Mouse (Mus musculus) layer of hippocampus, adult 2 months (tissue): Measurements from ENCODE around the gene Gm49366. TPM values are rescaled to one million over a fixed set of nuclear protein-coding genes. Genes with fewer than 3 reads are reported as not detected.
"Not testable (repeated sequence)": the region's sequence is repeated elsewhere in the genome, so short reads cannot be mapped to it uniquely, and the experiment has no call there.

Experiments used
- DNase-seq, 2 experiments: peaks; one replicate each; pipeline ENCODE4 v3.0.0; 2022; ENCODE audit warnings: low spot score in 2 of 2
- H3K27ac ChIP-seq: fragments of 200-600 bp; 2 replicates; pipeline ENCODE4 v1.8.1; 2022
- H3K4me3 ChIP-seq: fragments of 200-600 bp; 2 replicates; pipeline ENCODE4 v1.8.1; 2022; ENCODE audit warnings: mild to moderate bottlenecking
- CTCF ChIP-seq: fragments of 200-600 bp; conservative IDR thresholded peaks from 2 replicates; pipeline ENCODE4 v1.8.1; 2022; ENCODE audit warnings: antibody characterized with exemption, mild to moderate bottlenecking, moderate library complexity
- total RNA-seq, 2 experiments: library from RNA; stranded (reverse); gene quantifications; 2 replicates each; pipeline ENCODE4 v1.2.3; 2021

Gm49366 gene
- total RNA-seq, 2 experiments from 2014 or later, result 2.9 TPM; not detected in 1

DNA sequence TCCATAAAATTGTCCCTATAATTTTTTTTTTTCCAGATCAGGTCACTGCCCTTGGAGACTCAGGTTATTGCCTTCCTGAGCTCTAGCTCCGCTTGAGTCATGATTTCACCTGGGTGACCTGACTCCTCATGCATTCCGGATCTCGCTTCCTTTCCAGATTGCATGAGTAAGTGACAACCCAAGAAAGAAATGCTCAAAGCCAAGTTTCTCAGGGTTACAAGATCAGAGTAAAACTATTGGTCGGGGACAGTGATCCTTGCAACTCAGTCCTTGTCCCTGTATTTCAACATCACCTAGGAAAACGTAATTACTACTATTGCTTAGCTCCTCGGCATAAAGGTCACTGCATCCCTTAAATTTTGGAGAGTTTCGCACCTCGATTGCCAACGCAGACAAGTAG lies 30.3 kb downstream of the Gm49366 start, which contains the start of gene Acot5:
Gene Acot5, plus strand, starts transcription at position 340 of the 400 bp plus-strand sequence.
- TF ChIP-seq CTCF, result no peak
- Histone ChIP-seq H3K4me3 (peak within 1 kb of the TSS; percentile 53), H3K27ac (peak within 1 kb of the TSS; percentile 82)
- DNase-seq, result no peak

GRCm38 (mm10) chr12:84069582-84069981 lies 30.8 kb downstream of the Gm49366 start:
- Histone ChIP-seq H3K4me3 (peak overlapping the region; percentile 53), H3K27ac (peak overlapping the region; percentile 82)
- peak in 1 of 2 experiments; percentile 43 for DNase-seq

- Histone ChIP-seq H3K4me3 (no peak overlapping the region; the same call in 1 of the 2 replicates), H3K27ac (peak overlapping the region; percentile 69)
- no peak for TF ChIP-seq CTCF
- DNase-seq, result peak; percentile 53 to 71
These were observed 33.0 kb downstream of the Gm49366 start for GRCm38 (mm10) chr12:84071696-84072095.

- no peak for TF ChIP-seq CTCF
- no peak overlapping the region for H3K4me3 ChIP-seq
These were observed 38.7 kb downstream of the Gm49366 start for GRCm38 (mm10) chr12:84077371-84077990.

GRCm38 (mm10) chr12:84083842-84084241 lies 45.1 kb downstream of the Gm49366 start:
- Histone ChIP-seq H3K27ac (no peak overlapping the region), H3K4me3 (no peak overlapping the region)
- no peak for TF ChIP-seq CTCF

More at GRCm38 (mm10) chr12:84077371-84077990, 38.7 kb downstream of the Gm49366 start:
- no peak for DNase-seq
- H3K27ac ChIP-seq, result no peak overlapping the region

GRCm38 (mm10) chr12:84084581-84084980 lies 45.8 kb downstream of the Gm49366 start:
- no peak overlapping the region for H3K4me3 ChIP-seq
- H3K27ac ChIP-seq, result no peak overlapping the region
- no peak for DNase-seq
- TF ChIP-seq CTCF, result no peak

More at GRCm38 (mm10) chr12:84083842-84084241, 45.1 kb downstream of the Gm49366 start:
- no peak for DNase-seq

- H3K4me3 ChIP-seq, DNase-seq, H3K27ac ChIP-seq: not testable (repeated sequence)
These were observed 55.9 kb downstream of the Gm49366 start for GRCm38 (mm10) chr12:84094666-84095065.

DNA sequence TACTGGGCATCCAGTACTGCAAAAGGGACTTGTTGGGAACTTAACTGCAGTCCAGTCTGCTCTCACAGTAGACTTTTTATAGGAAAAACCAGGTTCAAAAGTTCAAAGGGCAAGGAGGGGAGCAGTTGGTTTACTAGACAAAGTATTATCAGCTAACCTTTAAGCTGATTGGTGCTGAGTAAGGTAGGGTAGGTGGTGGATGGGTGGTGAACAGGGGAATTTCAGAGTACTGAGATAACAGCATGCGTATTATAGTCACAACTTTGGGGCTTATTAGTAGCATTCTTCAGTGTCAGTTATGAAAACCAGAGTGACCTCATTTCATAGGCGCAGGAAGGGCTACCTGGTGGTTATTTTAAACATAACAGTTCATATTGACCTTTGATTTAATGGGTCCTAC lies 60.9 kb downstream of the Gm49366 start:
- H3K4me3 ChIP-seq, result no peak overlapping the region
- TF ChIP-seq CTCF, result no peak
- no peak overlapping the region for H3K27ac ChIP-seq
- no peak for DNase-seq

DNA sequence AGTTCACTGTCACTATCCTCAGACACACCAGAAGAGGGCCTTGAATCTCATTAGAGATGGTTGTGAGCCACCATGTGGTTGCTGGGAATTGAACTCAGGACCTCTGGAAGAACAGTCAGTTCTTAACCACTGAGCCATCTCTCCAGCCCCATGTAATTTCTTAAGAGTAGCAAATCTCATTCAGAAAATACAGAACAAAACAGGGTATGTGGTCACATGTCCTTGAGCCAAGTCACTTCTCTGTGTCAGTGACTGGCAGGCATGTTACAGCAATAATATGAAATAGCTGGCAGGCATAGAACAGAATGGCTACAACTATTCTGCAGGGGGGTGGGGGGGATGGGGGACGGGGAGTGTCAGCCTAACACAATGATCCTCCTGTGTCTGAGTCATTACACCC lies 61.3 kb downstream of the Gm49366 start:
- peak overlapping the region; percentile 68; the same call in 1 of the 2 replicates for H3K4me3 ChIP-seq

GRCm38 (mm10) chr12:84100604-84101492 lies 62.1 kb downstream of the Gm49366 start, which contains the start of gene Acot6:
Gene Acot6 (plus strand): TSS chr12:84100654.
- TF ChIP-seq CTCF, result peak; percentile 31

More for the DNA sequence above, 61.3 kb downstream of the Gm49366 start:
- TF ChIP-seq CTCF, result 0 out of 2 replicates have a peak, but pooled peaks have one; percentile 13
- H3K27ac ChIP-seq, result no peak overlapping the region
- DNase-seq, result no peak

DNA sequence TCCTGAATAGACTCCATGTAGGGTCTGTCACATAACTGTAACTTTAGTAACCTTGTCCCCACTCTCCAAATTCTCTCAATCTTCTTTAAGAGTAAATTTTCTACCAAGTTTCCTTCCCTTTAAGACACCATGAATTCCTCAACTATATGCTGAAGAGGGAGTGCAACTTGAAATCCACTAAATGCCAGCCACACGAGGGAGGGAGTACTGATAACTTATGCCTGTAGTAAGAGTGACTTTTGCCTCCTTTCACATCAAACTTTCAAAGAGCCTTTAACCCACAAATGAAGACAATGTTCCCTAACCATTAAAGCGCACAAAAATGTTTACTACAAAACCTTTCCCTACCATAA lies 62.7 kb downstream of the Gm49366 start:
- H3K27ac ChIP-seq, result peak overlapping the region; percentile 92
- DNase-seq, result no peak
- H3K4me3 ChIP-seq, result peak overlapping the region; percentile 68
- no peak for TF ChIP-seq CTCF

More at GRCm38 (mm10) chr12:84100604-84101492, 62.1 kb downstream of the Gm49366 start, which contains the start of gene Acot6:
- Histone ChIP-seq H3K4me3 (peak within 1 kb of the TSS; percentile 68), H3K27ac (peak within 1 kb of the TSS; percentile 92)
- DNase-seq, result peak; percentile 16 to 41

DNA sequence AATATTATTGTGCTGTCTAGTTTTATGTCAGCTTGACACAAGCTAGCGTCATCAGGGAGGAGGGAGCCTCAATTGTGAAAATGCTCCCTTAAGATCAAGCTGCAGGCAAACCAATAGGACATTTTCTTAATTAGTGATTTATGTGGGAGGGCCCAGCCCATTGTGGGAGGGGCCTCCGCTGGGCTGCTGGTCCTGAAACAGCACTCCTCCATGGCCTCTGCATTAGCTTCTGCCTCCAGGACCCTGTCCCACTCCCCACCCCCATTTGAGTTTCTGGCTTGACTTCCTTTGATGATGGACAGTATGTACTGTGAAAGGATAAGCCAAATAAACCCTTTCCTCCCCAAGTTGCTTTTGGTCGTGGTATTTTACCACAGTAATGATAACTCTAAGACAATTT lies 68.3 kb downstream of the Gm49366 start:
- TF ChIP-seq CTCF, result no peak
- DNase-seq, result no peak
- Histone ChIP-seq H3K4me3 (no peak overlapping the region), H3K27ac (no peak overlapping the region)

GRCm38 (mm10) chr12:84107692-84108091 lies 69.0 kb downstream of the Gm49366 start:
- no peak for DNase-seq
- TF ChIP-seq CTCF, result no peak
- no peak overlapping the region for H3K4me3 ChIP-seq
- H3K27ac ChIP-seq, result no peak overlapping the region

Other genes with a start within 250 kb of the Gm49366 start
- 10 to 100 TPM; 26.7 to 38.7 TPM for gene Numb, start 117.0 kb upstream of the Gm49366 start, total RNA-seq
- gene Riox1, start 88.3 kb upstream of the Gm49366 start, total RNA-seq, result 10 to 100 TPM; 15.0 to 15.7 TPM
- gene Heatr4, start 54.1 kb upstream of the Gm49366 start, total RNA-seq, result not detected
- 10 to 100 TPM; 16.2 to 18.1 TPM for gene Acot2, start 51.1 kb upstream of the Gm49366 start, total RNA-seq
- gene Acot1, start 29.4 kb upstream of the Gm49366 start, total RNA-seq, result 10 to 100 TPM; 27.0 to 28.3 TPM
- 1 to 10 TPM; 3.2 to 3.4 TPM for gene Acot4, start 556 bp upstream of the Gm49366 start, total RNA-seq
- gene Acot3, start 13.2 kb downstream of the Gm49366 start, total RNA-seq, result 1 to 10 TPM; 2.7 to 4.0 TPM
- 1 to 10 TPM; 7.1 to 8.1 TPM for gene Acot5, start 30.4 kb downstream of the Gm49366 start, total RNA-seq
- 1 to 10 TPM; 4.9 to 5.7 TPM for gene Acot6, start 61.7 kb downstream of the Gm49366 start, total RNA-seq
- gene Dnal1, start 75.4 kb downstream of the Gm49366 start, total RNA-seq, result 100 to 1,000 TPM in 1 of 2 experiments, 10 to 100 TPM in 1; 99.1 to 101 TPM
- gene Pnma1, start 109.6 kb downstream of the Gm49366 start, total RNA-seq, result 1 to 10 TPM; 2.8 to 3.8 TPM
- 10 to 100 TPM; 24.6 to 27.2 TPM for gene Elmsan1, start 179.9 kb downstream of the Gm49366 start, total RNA-seq
- 10 to 100 TPM; 39.0 to 42.7 TPM for gene Ptgr2, start 246.3 kb downstream of the Gm49366 start, total RNA-seq